Mouse (Mus musculus): ENCODE measurements around the gene Racgap1. TPM values are rescaled to one million over a fixed set of nuclear protein-coding genes. Genes with fewer than 3 reads are reported as not detected.

Gene Racgap1
- 29.8 and 35.9 TPM in 2 replicates for polyA plus RNA-seq (2015; fragmentation: Nextera tagmentation; extraction: Ambion mirVana)

- Histone ChIP-seq H3K27ac (replicated peaks) (no peak within 1 kb of the TSS), H3K27me3 (ENCODE audit: control insufficient read depth, insufficient read depth, low read length) (no peaks in the 10 kb centered on the region), H3K4me1 (replicated peaks; ENCODE audit: control insufficient read depth, insufficient read depth) (peaks cover 2% of the 10 kb centered on the region; the same call in 1 of the 2 replicates)
Measured at GRCm38 (mm10) chr15:99651163-99651872, at the start of gene Racgap1. Gene Racgap1, minus strand, starts transcription at chr15:99651656.

GRCm38 (mm10) chr15:99700219-99701106 lies 49.0 kb upstream of the Racgap1 start:
- Histone ChIP-seq H3K9me3 (ENCODE audit: control insufficient read depth, low read length) (no peaks in the 10 kb centered on the region), H3K36me3 (ENCODE audit: control insufficient read depth, insufficient read depth, low read length) (no peaks in the 10 kb centered on the region), H3K4me3 (ENCODE audit: low read depth, low read length) (no peak overlapping the region), H3K27me3 (ENCODE audit: control insufficient read depth, insufficient read depth, low read length) (no peaks in the 10 kb centered on the region), H3K4me1 (replicated peaks; ENCODE audit: control insufficient read depth, insufficient read depth) (no peaks in the 10 kb centered on the region), H3K4me2 (replicated peaks; ENCODE audit: low read depth) (no peak overlapping the region), H3K27ac (replicated peaks) (no peak overlapping the region), H3K9ac (ENCODE audit: low read length) (no peak overlapping the region)
- no peak for ATAC-seq (ENCODE audit: low FRiP score, low TSS enrichment)
- TF ChIP-seq EP300 (optimal IDR thresholded peaks at IDR 0.05) (no peak), CTCF (IDR thresholded peaks at IDR 0.05; ENCODE audit: low read depth) (no peak)
- no peak for DNase-seq (ENCODE audit: low spot score)
- WGBS, result 80% methylated on average over 18 of the region's 18 CpGs

More at GRCm38 (mm10) chr15:99651163-99651872, at the start of gene Racgap1:
- TF ChIP-seq EP300 (optimal IDR thresholded peaks at IDR 0.05) (no peak), CTCF (IDR thresholded peaks at IDR 0.05; ENCODE audit: low read depth) (0 out of 2 replicates have a peak, but pooled peaks have one; percentile 7)
- DNase-seq (ENCODE audit: low spot score) (peak; percentile 96), ATAC-seq (ENCODE audit: low FRiP score, low TSS enrichment) (peak; percentile 95)
- WGBS, result 0% methylated on average over 58 of the region's 68 CpGs
- H3K9ac ChIP-seq (ENCODE audit: low read length), result peak within 1 kb of the TSS; percentile 63
- H3K36me3 ChIP-seq (ENCODE audit: control insufficient read depth, insufficient read depth, low read length), result no peaks in the 10 kb centered on the region
- H3K9me3 ChIP-seq (ENCODE audit: control insufficient read depth, low read length), result no peaks in the 10 kb centered on the region
- peak within 1 kb of the TSS; percentile 66 for H3K4me3 ChIP-seq (ENCODE audit: low read depth, low read length)
- peak within 1 kb of the TSS; percentile 83 for H3K4me2 ChIP-seq (replicated peaks; ENCODE audit: low read depth)

- ATAC-seq (ENCODE audit: low FRiP score, low TSS enrichment) (no peak), DNase-seq (ENCODE audit: low spot score) (no peak)
- H3K27me3 ChIP-seq (ENCODE audit: control insufficient read depth, insufficient read depth, low read length), result no peaks in the 10 kb centered on the region
- H3K36me3 ChIP-seq (ENCODE audit: control insufficient read depth, insufficient read depth, low read length), result no peaks in the 10 kb centered on the region
- no peaks in the 10 kb centered on the region for H3K9me3 ChIP-seq (ENCODE audit: control insufficient read depth, low read length)
- WGBS, result 85% methylated on average over 10 of the region's 10 CpGs
- no peak overlapping the region for H3K27ac ChIP-seq (replicated peaks)
- H3K4me3 ChIP-seq (ENCODE audit: low read depth, low read length), result no peak overlapping the region
- no peak for TF ChIP-seq CTCF (IDR thresholded peaks at IDR 0.05; ENCODE audit: low read depth)
- no peak for TF ChIP-seq EP300 (optimal IDR thresholded peaks at IDR 0.05)
- no peak overlapping the region for H3K4me2 ChIP-seq (replicated peaks; ENCODE audit: low read depth)
- no peak overlapping the region for H3K9ac ChIP-seq (ENCODE audit: low read length)
- no peaks in the 10 kb centered on the region for H3K4me1 ChIP-seq (replicated peaks; ENCODE audit: control insufficient read depth, insufficient read depth)
Measured at GRCm38 (mm10) chr15:99699715-99700114, 48.3 kb upstream of the Racgap1 start.

GRCm38 (mm10) chr15:99698533-99699085 lies 47.2 kb upstream of the Racgap1 start:
- H3K36me3 ChIP-seq (ENCODE audit: control insufficient read depth, insufficient read depth, low read length), result no peaks in the 10 kb centered on the region
- H3K9me3 ChIP-seq (ENCODE audit: control insufficient read depth, low read length), result no peaks in the 10 kb centered on the region
- TF ChIP-seq EP300 (optimal IDR thresholded peaks at IDR 0.05), result no peak
- ATAC-seq (ENCODE audit: low FRiP score, low TSS enrichment) (no peak), DNase-seq (ENCODE audit: low spot score) (no peak)
- WGBS, result 32% methylated on average over 20 of the region's 20 CpGs
- no peak overlapping the region for H3K27ac ChIP-seq (replicated peaks)
- no peaks in the 10 kb centered on the region for H3K4me1 ChIP-seq (replicated peaks; ENCODE audit: control insufficient read depth, insufficient read depth)
- H3K4me3 ChIP-seq (ENCODE audit: low read depth, low read length), result no peak overlapping the region
- H3K27me3 ChIP-seq (ENCODE audit: control insufficient read depth, insufficient read depth, low read length), result no peaks in the 10 kb centered on the region
- no peak overlapping the region for H3K4me2 ChIP-seq (replicated peaks; ENCODE audit: low read depth)
- no peak overlapping the region for H3K9ac ChIP-seq (ENCODE audit: low read length)

GRCm38 (mm10) chr15:99697309-99697708 lies 45.9 kb upstream of the Racgap1 start:
- 14% methylated on average over 2 of the region's 2 CpGs for WGBS
- Histone ChIP-seq H3K4me3 (ENCODE audit: low read depth, low read length) (no peak overlapping the region), H3K27me3 (ENCODE audit: control insufficient read depth, insufficient read depth, low read length) (no peaks in the 10 kb centered on the region), H3K4me1 (replicated peaks; ENCODE audit: control insufficient read depth, insufficient read depth) (no peaks in the 10 kb centered on the region), H3K27ac (replicated peaks) (no peak overlapping the region), H3K9me3 (ENCODE audit: control insufficient read depth, low read length) (no peaks in the 10 kb centered on the region), H3K9ac (ENCODE audit: low read length) (no peak overlapping the region), H3K4me2 (replicated peaks; ENCODE audit: low read depth) (no peak overlapping the region), H3K36me3 (ENCODE audit: control insufficient read depth, insufficient read depth, low read length) (no peaks in the 10 kb centered on the region)
- TF ChIP-seq CTCF (IDR thresholded peaks at IDR 0.05; ENCODE audit: low read depth), result no peak
- TF ChIP-seq EP300 (optimal IDR thresholded peaks at IDR 0.05), result no peak
- DNase-seq (ENCODE audit: low spot score), result peak; percentile 40
- no peak for ATAC-seq (ENCODE audit: low FRiP score, low TSS enrichment)
